Mouse (Mus musculus): ENCODE results near the gene Ovca2.

The Ovca2 gene

DNA sequence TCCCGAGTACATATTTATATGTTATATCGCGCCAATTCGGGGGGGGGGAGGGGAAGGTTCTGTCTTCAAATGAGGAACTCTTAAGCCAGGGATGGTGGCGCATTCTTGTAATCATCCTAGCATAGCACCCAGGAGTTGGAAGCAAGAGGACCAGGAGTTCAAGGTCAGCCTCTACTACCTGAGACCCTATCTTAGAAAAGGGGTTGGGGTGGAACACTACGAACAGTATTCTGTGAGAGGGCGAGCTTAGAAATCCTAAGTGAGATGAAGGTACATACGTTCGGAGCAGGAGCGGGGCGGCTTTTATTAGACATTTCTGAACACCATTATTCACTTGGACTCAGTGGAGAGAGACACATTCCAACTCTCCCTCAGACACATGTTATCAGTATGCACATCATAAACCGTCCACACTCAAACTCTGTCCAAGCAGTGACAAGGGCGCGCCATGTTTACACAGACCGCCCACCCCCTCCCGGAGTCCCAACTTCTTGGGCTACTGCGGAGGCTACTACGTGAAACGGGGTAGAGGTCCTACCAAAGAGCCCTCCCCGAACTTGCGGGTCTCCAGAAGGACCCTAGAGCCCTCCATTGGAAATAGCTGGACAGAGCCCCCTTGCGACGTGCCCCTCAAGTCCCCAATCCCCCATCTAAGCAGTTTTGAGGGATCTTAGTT lies 9.1 kb downstream of the Ovca2 start, which contains the start of gene Hic1:
Gene Hic1, minus strand, starts transcription at position 115 of the 676 bp plus-strand sequence.
- peak; percentile 66 for DNase-seq

GRCm38 (mm10) chr11:75168590-75169361 lies 9.9 kb downstream of the Ovca2 start:
- DNase-seq = peak; percentile 80

DNA sequence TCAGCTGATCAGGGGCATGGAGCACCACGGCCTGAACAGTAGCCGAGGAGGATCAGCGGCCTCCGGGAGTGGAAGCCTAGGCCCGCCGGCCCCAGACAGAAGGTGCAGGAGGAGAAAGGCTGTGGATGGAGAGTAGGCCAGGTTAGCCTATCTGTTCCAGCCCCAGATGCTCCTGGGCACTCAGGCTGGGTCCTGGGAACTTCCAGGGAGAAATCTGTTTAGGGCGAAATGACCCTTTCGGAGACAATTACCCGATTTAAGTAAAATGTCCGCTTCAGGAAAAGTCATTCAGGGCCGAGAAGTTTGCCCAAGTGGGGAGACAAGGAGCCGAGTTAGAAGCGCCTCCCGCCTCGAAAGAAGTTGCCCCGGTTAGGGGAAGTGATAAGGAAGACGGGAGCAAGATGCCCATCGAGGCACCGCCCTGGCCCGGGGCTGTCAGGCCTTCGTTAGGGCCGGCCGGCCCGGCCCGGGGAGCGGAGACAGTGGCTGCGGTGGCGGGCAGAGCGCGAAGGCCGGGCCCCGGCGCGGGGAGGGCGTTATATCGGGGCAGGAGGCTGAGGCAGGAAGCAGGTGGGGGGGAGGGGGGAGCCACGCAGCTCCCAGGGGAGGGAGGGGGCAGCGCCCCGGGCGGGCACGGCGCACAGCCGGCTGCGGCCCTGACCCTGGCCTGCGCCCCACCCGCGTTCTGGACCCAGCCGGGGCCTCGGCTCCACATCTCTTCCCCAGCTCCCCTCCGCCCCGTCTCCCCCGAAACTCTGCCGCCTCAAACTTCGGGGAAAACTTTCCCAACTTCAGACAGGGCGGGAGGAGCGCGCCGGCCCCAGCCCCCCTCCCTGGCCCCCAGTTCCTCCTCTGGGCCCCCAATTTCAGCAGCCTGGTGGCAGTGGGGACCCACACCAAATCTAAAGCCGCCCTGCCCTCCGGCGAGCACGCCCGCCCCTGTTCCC lies 10.7 kb downstream of the Ovca2 start:
- DNase-seq = no peak

GRCm38 (mm10) chr11:75166861-75167642 lies 11.6 kb downstream of the Ovca2 start:
- no peak for DNase-seq

DNA sequence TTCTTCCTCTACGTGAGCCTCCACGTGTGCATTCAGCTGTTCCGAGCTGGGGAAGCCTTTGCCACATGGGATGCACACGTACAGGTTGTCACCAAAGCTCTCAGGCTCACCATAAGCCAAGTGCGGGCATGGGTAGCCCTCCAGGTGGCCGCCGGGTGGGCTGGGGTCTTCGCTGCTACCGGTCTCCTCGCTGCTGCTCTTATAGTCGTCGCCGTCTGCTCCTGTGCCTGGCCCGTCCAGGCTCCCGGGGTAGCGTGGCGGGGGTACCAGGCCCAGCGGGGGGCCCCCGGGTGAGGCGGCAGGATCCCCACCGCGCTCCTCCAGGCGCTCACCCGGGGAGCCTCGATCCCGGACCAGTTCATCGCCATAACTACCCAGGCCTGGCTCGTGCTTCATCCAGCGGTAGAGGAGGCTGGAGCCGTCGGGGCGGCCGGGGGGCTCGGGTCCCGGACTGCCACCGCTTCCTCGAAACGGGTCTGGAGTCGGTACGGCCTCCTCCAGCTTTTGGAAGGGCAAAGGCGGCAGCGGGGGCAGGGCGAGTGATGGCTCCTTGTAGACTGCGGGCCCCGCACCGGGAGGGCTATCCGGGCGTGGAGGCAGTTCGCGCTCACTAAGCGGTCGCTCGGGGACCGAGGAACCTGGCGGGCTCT lies 12.3 kb downstream of the Ovca2 start:
- no peak for DNase-seq

GRCm38 (mm10) chr11:75165441-75166192 lies 13.0 kb downstream of the Ovca2 start:
- DNase-seq = no peak

DNA sequence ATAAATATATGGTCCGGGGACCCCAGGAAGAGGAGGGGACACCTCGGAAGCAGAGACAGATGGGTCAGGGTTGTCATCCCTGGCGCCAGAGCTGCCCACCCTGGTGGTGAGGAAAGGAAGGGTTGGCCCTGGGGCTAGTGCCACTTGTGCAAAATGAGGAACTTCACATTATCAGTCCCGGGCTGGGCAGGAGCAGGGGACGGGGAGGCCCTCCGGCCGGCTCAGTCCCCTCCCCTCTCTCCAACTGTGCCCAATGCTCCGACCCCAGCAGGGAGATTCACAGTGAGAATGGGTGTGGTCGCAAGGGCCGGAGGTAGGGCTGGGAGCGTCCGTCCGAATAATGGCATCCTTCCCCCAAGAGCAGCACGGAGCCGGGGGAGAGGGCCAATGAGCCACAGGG lies 13.9 kb downstream of the Ovca2 start:
- DNase-seq = no peak

GRCm38 (mm10) chr11:75164051-75164450 lies 14.6 kb downstream of the Ovca2 start:
- no peak for DNase-seq

DNA sequence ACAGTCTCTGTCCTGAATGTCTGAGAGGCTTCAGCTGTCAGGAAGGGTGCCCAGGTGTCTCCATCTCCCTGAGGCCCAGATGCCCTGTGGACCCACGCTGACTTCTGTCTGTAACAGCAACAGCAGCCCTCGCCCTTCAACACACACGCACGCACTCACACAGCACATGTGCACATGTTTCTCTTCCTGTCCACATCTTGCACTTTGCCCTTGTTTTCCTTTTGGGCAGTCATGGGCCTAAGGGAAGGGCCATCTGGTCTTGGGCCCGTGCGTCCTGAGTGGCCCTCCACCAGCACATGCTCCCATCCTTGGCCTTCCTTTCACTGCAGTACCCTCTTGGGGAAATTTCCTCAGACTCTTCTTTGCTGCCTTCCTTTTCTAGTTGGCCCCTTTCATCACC lies 15.3 kb downstream of the Ovca2 start:
- no peak for DNase-seq

DNA sequence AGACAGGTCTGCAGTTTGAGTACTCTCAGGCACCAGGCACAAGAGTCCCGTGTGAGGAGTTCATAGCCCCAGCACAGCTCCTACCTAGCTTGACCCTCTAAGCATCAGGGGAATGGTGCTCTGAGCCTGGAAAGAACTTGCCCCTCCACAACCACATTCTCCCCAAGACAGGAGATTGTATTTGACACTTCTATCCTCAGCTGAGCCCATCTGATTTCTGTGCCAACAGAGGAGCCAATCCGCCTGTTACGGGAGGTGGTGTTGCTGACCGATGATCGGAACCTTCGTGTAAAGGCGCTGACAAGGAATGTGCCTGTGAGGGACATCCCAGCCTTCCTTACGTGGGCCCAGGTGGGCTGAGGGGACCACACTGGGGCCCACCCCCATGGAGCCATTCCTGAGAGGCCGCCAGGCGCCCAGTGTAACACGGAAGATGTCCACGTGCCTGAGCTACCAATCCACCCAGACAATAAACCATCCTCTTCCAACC lies 16.0 kb downstream of the Ovca2 start:
- no peak for DNase-seq

DNA sequence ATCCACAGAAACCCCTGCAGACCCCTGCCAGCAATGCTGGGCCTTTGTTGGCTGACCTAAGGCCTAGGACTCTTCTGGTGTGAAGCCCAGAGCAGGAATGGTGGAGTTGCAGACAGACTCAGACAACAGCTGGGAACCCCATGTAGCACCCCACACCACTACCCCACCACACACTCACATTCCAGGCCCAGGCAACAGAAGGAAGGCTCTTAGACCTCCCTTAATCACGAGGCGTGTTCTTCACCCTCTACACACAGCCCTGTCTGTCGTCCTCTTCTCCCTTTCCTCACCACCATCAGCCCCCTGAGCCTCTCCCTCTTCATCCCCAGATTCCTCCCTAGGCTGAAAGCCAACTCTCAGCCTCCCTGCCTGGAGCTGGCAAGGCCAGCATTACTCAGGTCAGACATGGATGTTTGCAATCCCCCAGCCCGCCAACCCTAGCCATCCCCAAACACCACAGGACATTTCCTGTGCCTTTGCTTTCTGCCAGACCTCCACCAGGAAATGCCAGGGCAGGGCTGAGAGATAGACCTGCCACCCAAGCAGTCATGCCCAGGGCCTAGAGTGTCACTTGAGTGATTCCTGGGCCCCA lies 17.1 kb downstream of the Ovca2 start:
- no peak for DNase-seq

- no peak for DNase-seq
Measured at GRCm38 (mm10) chr11:75160954-75161353, 17.7 kb downstream of the Ovca2 start.

DNA sequence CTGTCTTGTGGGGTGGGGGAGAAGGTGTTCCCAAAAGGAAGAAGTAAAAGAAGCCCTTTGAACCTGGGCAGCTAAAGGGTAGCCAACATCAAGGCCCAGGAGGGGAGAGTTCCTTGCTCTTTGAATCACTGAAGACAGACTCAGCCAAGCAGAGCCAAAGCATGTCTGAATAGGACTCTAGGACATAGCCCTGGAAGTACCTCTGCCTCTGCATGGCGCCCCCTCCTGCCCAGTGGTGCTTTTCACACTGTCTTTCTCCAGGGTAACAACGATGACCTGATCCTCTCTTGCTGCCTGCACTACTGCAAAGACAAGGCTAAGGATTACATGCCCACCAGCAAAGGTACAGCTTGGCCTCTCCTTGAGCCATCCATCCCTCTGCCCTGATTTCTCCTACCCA lies 19.1 kb downstream of the Ovca2 start:
- DNase-seq = no peak

DNA sequence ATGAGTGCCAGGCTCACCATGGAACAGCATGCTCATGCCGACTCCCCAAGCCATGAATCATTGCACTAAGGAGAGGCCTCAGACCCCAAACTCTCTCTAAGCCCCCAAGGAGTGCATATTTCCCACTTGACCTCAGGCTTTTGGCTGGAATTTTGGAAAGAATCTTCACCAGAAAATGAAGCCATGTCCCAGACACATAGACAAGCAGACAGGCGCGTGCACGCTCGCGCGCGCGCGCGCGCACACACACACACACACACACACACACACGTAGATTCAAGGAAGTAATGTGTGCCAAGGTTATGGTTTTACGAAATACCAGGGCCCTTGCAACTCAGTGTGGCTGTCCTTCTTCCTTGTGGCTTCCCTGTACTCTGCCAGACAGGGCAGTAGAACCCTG lies 20.2 kb downstream of the Ovca2 start:
- DNase-seq = no peak

DNA sequence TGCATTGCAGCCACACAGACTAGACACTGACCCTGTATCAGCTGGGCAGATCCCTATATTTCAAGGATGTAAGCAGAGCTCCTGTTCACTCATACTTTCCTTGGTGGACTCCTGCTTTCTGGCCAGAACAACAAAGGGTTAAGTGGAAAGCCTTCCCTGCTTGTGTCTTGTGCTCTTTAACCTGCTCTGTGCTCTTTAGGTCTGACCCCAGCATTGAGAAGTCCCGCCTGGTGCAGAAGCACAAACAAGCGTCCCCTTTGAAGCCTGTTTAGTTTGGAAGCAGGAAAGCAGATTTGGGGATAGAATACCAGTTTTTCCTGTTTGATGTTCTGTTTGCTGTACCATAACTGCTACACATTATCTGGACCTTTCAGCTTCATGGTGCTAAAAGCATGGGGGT lies 20.7 kb downstream of the Ovca2 start:
- DNase-seq = no peak

- peak; percentile 59 for DNase-seq
Measured at GRCm38 (mm10) chr11:75157037-75157436, 21.6 kb downstream of the Ovca2 start.

DNA sequence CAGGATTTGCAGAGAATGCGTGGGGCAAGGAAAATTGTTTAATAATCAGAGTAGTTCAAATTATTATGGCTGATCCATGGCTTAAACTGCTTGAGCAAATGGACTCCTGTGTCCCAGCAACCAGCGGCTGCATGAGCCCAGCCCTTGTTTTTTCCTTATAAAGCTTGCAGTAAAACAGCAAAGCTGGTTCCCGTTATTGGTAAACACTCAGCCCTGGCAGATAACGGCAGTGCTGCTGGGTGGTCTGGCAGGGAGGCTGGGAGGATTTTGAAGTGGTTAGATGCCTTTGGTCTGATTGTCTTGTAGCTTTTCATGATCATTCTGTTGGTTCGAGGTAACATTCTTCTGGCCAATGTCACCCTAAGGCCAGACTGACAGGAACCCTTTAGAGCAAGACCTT lies 22.2 kb downstream of the Ovca2 start:
- DNase-seq = no peak

- no peak for DNase-seq
Measured at GRCm38 (mm10) chr11:75155985-75156384, 22.6 kb downstream of the Ovca2 start.

GRCm38 (mm10) chr11:75154053-75154585 lies 24.5 kb downstream of the Ovca2 start:
- no peak for DNase-seq

Data from cerebellum, adult 9-11 months (tissue).